ENCODE assay signal across 17 mouse cellular contexts in genomic region chr4:137294032-137294431, GRCm38 (mm10). TPM values are rescaled to one million over a fixed set of nuclear protein-coding genes. Genes with fewer than 3 reads are reported as not detected.
"Had no signal": no experiment of that assay in that cellular context is flagged by ENCODE, and none has a peak within 500 bp of the region (broad histone marks: within the 10 kb centered on the region; RNA-seq: fewer than 3 reads in every experiment).

No protein-coding gene starts in this region.

- DNase-seq: kidney, adult 8-10 months; kidney, postnatal 25 days; layer of hippocampus, adult 9-11 months; lung, adult 2 months; lung, postnatal 4 days; midbrain, embryonic 14.5 days; right cerebral cortex, postnatal 4 days; spleen, adult 18-20 months; thymus, postnatal 36 days had no signal

- H3K4me3 ChIP-seq: limb, embryonic 13.5 days; liver, embryonic 15.5 days; midbrain, embryonic 10.5 days; myocyte; neural tube, embryonic 15.5 days; stomach, embryonic 15.5 days had no signal

- H3K36me3 ChIP-seq: liver, embryonic 15.5 days; neural tube, embryonic 15.5 days; stomach, embryonic 15.5 days had no signal

- H3K9me3 ChIP-seq: limb, embryonic 13.5 days; liver, embryonic 15.5 days; midbrain, embryonic 10.5 days; neural tube, embryonic 15.5 days; stomach, embryonic 15.5 days had no signal

- ATAC-seq: lung, postnatal 0 days had no signal

- H3K27me3 ChIP-seq: limb, embryonic 13.5 days; neural tube, embryonic 15.5 days; stomach, embryonic 15.5 days had no signal

- H3K4me1 ChIP-seq: liver, embryonic 15.5 days; neural tube, embryonic 15.5 days had no signal

- H3K27ac ChIP-seq: limb, embryonic 13.5 days; liver, embryonic 15.5 days; midbrain, embryonic 10.5 days; neural tube, embryonic 15.5 days; stomach, embryonic 15.5 days had no signal

RNA-seq across cellular contexts. Expression of gene Wnt4, which starts 16.7 kb away (rescaled TPM):
- total RNA-seq: megakaryocyte, adult 5-6 weeks had no signal
